Mouse (Mus musculus): Measurements from ENCODE around the gene Gpr179. TPM values are rescaled to one million over a fixed set of nuclear protein-coding genes. Genes with fewer than 3 reads are reported as not detected.

Gpr179 gene
- polyA plus RNA-seq, 1 experiment, result 0.62 TPM

- no peak for DNase-seq
- Histone ChIP-seq H3K27me3 (ENCODE audit: control insufficient read depth, insufficient read depth, low read length) (no peaks in the 10 kb centered on the region), H3K27ac (ENCODE audit: insufficient read depth, low read length) (no peak overlapping the region), H3K4me1 (ENCODE audit: control insufficient read depth, insufficient read depth, low read length) (0 out of 2 replicates have a peak, but pooled peaks cover 4% of the 10 kb centered on the region), H3K4me3 (replicated peaks; ENCODE audit: insufficient read depth, low read depth, low read length) (no peak overlapping the region)
- 91% methylated on average over 11 of the region's 11 CpGs for WGBS
- TF ChIP-seq POLR2A (IDR thresholded peaks at IDR 0.05; ENCODE audit: borderline replicate concordance, insufficient read depth, low read length), result no peak
Observed at GRCm38 (mm10) chr11:97307294-97308069, 44.4 kb downstream of the Gpr179 start.

GRCm38 (mm10) chr11:97304631-97305030, 47.2 kb downstream of the Gpr179 start:
- H3K4me1 ChIP-seq (ENCODE audit: control insufficient read depth, insufficient read depth, low read length), result no peaks in the 10 kb centered on the region
- 93% methylated on average over 5 of the region's 5 CpGs for WGBS
- H3K4me3 ChIP-seq (replicated peaks; ENCODE audit: insufficient read depth, low read depth, low read length), result no peak overlapping the region
- DNase-seq, result no peak
- no peak for TF ChIP-seq CTCF (IDR thresholded peaks at IDR 0.05; ENCODE audit: borderline replicate concordance, insufficient read depth, low read depth, low read length)
- TF ChIP-seq POLR2A (IDR thresholded peaks at IDR 0.05; ENCODE audit: borderline replicate concordance, insufficient read depth, low read length), result no peak
- H3K27me3 ChIP-seq (ENCODE audit: control insufficient read depth, insufficient read depth, low read length), result no peaks in the 10 kb centered on the region
- no peak overlapping the region for H3K27ac ChIP-seq (ENCODE audit: insufficient read depth, low read length)

DNA sequence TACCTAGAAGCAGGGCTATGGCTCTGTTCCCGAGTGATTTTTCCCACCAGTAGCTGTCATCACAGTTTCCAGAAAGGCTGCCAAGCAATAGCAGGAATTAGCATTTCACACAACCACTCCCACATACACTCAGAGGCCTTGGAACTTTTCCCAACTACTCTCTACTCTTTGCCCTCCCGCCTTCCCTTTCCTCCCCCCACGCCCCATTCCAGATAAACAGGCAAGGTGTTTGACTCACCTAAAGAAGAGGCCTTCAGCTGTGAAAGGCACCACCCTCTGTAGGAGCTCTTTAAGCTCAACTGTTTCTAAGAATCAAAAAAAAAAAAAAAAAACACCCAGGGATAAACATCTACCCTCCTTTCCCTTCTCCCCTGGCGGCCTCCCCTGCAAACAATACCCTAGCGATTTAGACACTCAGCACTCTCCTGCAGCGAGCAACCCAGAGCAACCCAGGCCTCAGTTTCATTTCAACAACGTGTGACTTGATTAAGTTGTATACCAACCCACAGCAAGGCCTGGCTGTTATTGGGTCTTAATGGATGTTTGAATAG, 49.6 kb downstream of the Gpr179 start:
- Histone ChIP-seq H3K4me1 (ENCODE audit: control insufficient read depth, insufficient read depth, low read length) (no peaks in the 10 kb centered on the region), H3K4me3 (replicated peaks; ENCODE audit: insufficient read depth, low read depth, low read length) (no peak overlapping the region), H3K27ac (ENCODE audit: insufficient read depth, low read length) (no peak overlapping the region), H3K27me3 (ENCODE audit: control insufficient read depth, insufficient read depth, low read length) (no peaks in the 10 kb centered on the region)
- peak in 1 of 2 experiments; percentile 37 for DNase-seq
- TF ChIP-seq CTCF (IDR thresholded peaks at IDR 0.05; ENCODE audit: borderline replicate concordance, insufficient read depth, low read depth, low read length), result no peak
- TF ChIP-seq POLR2A (IDR thresholded peaks at IDR 0.05; ENCODE audit: borderline replicate concordance, insufficient read depth, low read length), result no peak
- whole genome bisulfite sequencing, result 39% methylated on average over 7 of the region's 7 CpGs

GRCm38 (mm10) chr11:97301406-97301805, 50.5 kb downstream of the Gpr179 start:
- DNase-seq, result no peak
- no peak for TF ChIP-seq POLR2A (IDR thresholded peaks at IDR 0.05; ENCODE audit: borderline replicate concordance, insufficient read depth, low read length)
- TF ChIP-seq CTCF (IDR thresholded peaks at IDR 0.05; ENCODE audit: borderline replicate concordance, insufficient read depth, low read depth, low read length), result no peak
- no peak overlapping the region for H3K27ac ChIP-seq (ENCODE audit: insufficient read depth, low read length)
- H3K27me3 ChIP-seq (ENCODE audit: control insufficient read depth, insufficient read depth, low read length), result no peaks in the 10 kb centered on the region
- WGBS, result 29% methylated on average over 16 of the region's 16 CpGs
- no peaks in the 10 kb centered on the region for H3K4me1 ChIP-seq (ENCODE audit: control insufficient read depth, insufficient read depth, low read length)
- H3K4me3 ChIP-seq (replicated peaks; ENCODE audit: insufficient read depth, low read depth, low read length), result no peak overlapping the region

- TF ChIP-seq POLR2A (IDR thresholded peaks at IDR 0.05; ENCODE audit: borderline replicate concordance, insufficient read depth, low read length) (no peak), CTCF (IDR thresholded peaks at IDR 0.05; ENCODE audit: borderline replicate concordance, insufficient read depth, low read depth, low read length) (no peak)
- no peak overlapping the region for H3K27ac ChIP-seq (ENCODE audit: insufficient read depth, low read length)
- DNase-seq, result no peak
- H3K4me3 ChIP-seq (replicated peaks; ENCODE audit: insufficient read depth, low read depth, low read length), result no peak overlapping the region
- H3K4me1 ChIP-seq (ENCODE audit: control insufficient read depth, insufficient read depth, low read length), result no peaks in the 10 kb centered on the region
- no peaks in the 10 kb centered on the region for H3K27me3 ChIP-seq (ENCODE audit: control insufficient read depth, insufficient read depth, low read length)
- WGBS, result 94% methylated on average over 2 of the region's 2 CpGs
Observed at GRCm38 (mm10) chr11:97299939-97300338, 51.9 kb downstream of the Gpr179 start.

DNA sequence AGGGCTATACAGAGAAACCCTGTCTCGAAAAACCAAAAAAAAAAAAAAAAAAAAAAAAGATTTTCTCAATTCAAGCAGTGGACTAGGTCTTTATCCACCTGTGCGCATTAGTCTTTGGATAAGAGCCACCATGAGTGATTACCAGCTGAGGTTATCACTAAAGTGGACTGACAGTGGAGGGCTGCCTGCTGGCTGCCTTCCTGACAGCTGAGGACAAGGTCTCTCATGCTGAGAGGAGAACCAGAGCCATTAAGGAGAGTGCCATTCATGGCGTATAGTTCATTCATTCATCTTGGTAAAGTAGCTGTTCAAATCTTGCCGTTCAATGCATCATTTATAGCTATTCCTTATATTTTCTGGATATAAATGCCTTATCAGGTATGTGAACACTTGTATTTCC, 55.3 kb downstream of the Gpr179 start:
- H3K4me3 ChIP-seq (replicated peaks; ENCODE audit: insufficient read depth, low read depth, low read length), result no peak overlapping the region
- H3K27me3 ChIP-seq (ENCODE audit: control insufficient read depth, insufficient read depth, low read length), result no peaks in the 10 kb centered on the region
- no peaks in the 10 kb centered on the region for H3K4me1 ChIP-seq (ENCODE audit: control insufficient read depth, insufficient read depth, low read length)
- no peak for TF ChIP-seq POLR2A (IDR thresholded peaks at IDR 0.05; ENCODE audit: borderline replicate concordance, insufficient read depth, low read length)
- TF ChIP-seq CTCF (IDR thresholded peaks at IDR 0.05; ENCODE audit: borderline replicate concordance, insufficient read depth, low read depth, low read length), result no peak
- no peak overlapping the region for H3K27ac ChIP-seq (ENCODE audit: insufficient read depth, low read length)
- WGBS, result 48% methylated on average over 4 of the region's 4 CpGs
- no peak for DNase-seq

- no peak overlapping the region for H3K4me3 ChIP-seq (replicated peaks; ENCODE audit: insufficient read depth, low read depth, low read length)
- no peaks in the 10 kb centered on the region for H3K4me1 ChIP-seq (ENCODE audit: control insufficient read depth, insufficient read depth, low read length)
- 96% methylated on average over 1 of the region's 1 CpGs for WGBS
- H3K27me3 ChIP-seq (ENCODE audit: control insufficient read depth, insufficient read depth, low read length), result no peaks in the 10 kb centered on the region
- no peak overlapping the region for H3K27ac ChIP-seq (ENCODE audit: insufficient read depth, low read length)
- TF ChIP-seq CTCF (IDR thresholded peaks at IDR 0.05; ENCODE audit: borderline replicate concordance, insufficient read depth, low read depth, low read length), result no peak
- TF ChIP-seq POLR2A (IDR thresholded peaks at IDR 0.05; ENCODE audit: borderline replicate concordance, insufficient read depth, low read length), result no peak
- no peak for DNase-seq
Observed at GRCm38 (mm10) chr11:97292731-97293130, 59.1 kb downstream of the Gpr179 start.
